Mouse (Mus musculus): ENCODE results near the gene Pde4dip.

Pde4dip gene

GRCm38 (mm10) chr3:97888168-97888901 is at the start of gene Pde4dip:
Gene Pde4dip, minus strand, starts transcription at chr3:97888707.
- ATAC-seq (ENCODE audit: low TSS enrichment) = peak; percentile 85

GRCm38 (mm10) chr3:97937945-97938266 is 49.4 kb upstream of the Pde4dip start:
- no peak for ATAC-seq (ENCODE audit: low TSS enrichment)

DNA sequence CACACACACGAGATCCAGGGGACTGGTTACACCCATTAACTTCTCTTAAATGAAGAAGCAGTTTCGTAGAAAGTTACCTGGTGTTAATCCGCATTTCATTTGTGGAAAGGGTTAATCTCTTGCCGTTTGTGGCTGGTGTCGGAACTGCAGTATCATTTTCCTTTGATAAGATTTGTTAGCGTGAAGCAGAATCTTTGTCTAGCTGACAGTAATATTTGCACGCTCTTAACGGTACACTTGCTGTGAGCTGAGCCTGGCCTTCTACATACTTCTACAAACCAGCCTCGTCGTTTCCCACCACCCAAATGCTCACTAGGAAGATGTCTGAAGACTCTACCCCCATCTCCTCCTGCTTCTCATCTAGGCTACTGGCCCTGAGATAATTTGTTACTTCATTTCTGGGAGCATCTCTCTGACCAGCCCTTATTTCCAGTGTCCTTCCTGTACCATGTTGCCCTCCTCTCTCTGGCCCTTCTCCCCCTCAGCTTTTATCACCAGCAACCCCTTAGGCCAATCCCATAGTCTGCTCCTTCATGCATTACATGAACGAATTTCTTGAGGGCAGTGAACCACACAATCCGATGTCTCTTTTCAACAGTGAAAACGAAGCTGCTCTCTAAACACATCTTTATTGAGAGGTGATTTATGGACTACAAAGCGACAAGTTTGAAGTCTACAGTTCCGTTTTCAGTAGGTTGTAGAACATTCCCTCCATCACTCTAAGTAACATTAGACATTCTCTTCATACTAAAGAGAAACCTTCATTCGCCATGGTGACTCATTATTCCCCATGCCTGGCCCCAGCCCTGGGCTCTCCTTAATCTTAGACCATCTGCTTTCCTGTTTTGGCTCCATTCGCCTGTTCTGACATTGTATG is 48.8 kb upstream of the Pde4dip start:
- no peak for ATAC-seq (ENCODE audit: low TSS enrichment)

- no peak for ATAC-seq (ENCODE audit: low TSS enrichment)
These were observed 46.1 kb upstream of the Pde4dip start for GRCm38 (mm10) chr3:97934331-97935300.

- no peak for ATAC-seq (ENCODE audit: low TSS enrichment)
These were observed 45.3 kb upstream of the Pde4dip start for GRCm38 (mm10) chr3:97933811-97934210.

DNA sequence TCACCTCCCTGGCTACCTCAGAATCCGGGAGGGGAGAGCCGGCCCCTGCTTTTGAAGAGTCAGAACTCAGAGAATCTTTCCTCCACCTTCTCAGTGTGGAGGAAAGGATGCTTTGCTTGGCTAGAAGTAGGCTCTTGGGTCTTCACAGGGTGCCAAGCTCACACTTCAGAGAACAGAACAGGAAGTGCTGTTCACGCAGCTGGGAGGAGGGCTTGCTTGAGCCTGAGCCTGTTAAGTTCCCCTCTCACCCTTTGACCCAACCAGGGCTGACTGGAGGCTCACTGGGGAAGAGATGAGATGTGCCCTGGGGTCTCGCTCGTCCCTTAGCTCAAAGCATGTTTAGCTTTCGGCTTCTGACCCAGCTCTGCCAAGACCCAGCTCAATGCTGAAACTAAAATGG is 44.7 kb upstream of the Pde4dip start:
- ATAC-seq (ENCODE audit: low TSS enrichment) = no peak

- ATAC-seq (ENCODE audit: low TSS enrichment) = no peak
These were observed 44.3 kb upstream of the Pde4dip start for GRCm38 (mm10) chr3:97932771-97933170.

GRCm38 (mm10) chr3:97932131-97932530 is 43.6 kb upstream of the Pde4dip start:
- ATAC-seq (ENCODE audit: low TSS enrichment) = no peak

GRCm38 (mm10) chr3:97931310-97931885 is 42.9 kb upstream of the Pde4dip start:
- peak; percentile 86 for ATAC-seq (ENCODE audit: low TSS enrichment)

- ATAC-seq (ENCODE audit: low TSS enrichment) = no peak
These were observed 42.3 kb upstream of the Pde4dip start for GRCm38 (mm10) chr3:97930787-97931158.

- ATAC-seq (ENCODE audit: low TSS enrichment) = no peak
These were observed 41.8 kb upstream of the Pde4dip start for GRCm38 (mm10) chr3:97930141-97930786.

GRCm38 (mm10) chr3:97928968-97929858 is 40.7 kb upstream of the Pde4dip start:
- ATAC-seq (ENCODE audit: low TSS enrichment) = peak; percentile 71

DNA sequence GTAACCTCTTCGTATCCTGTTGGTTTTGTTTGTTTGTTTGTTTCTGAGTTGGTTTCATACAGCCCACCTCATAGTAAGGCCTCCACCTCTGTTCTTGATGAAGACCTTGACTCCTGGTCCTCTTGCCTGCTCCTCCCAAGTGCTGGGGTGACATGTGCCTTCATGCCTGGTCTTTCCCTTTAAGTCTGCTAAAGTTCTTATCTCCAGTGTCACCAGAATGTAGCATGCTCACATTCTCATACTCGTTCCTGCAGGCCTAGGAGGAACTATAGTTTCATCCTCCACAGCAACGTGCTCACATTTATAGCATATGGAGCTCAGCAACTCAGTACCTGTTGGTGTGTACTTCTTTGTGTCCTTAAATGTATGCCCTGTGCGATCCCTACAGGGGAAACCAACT is 38.8 kb upstream of the Pde4dip start:
- ATAC-seq (ENCODE audit: low TSS enrichment) = no peak

GRCm38 (mm10) chr3:97925246-97925645 is 36.7 kb upstream of the Pde4dip start:
- ATAC-seq (ENCODE audit: low TSS enrichment) = peak; percentile 85

GRCm38 (mm10) chr3:97918885-97919550 is 30.5 kb upstream of the Pde4dip start:
- ATAC-seq (ENCODE audit: low TSS enrichment) = no peak

DNA sequence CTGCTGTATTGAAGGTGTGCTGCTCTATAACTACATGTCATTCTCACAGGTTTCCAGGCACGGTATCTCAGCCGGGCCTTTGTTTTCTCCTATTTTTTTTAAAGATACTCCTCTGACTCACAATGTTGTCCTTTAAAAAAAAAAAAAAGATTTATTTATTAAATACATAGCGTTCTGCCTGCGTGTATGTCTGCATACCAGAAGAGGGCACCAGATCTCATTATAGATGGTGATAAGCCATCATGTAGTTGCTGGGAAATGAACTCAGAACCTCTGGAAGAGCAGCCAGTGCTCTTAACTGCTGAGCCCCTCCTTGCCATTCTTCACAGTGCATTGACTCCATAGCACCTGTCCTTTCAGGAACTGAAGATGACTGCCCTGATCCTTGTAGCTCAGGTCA is 26.6 kb upstream of the Pde4dip start:
- ATAC-seq (ENCODE audit: low TSS enrichment) = no peak

- ATAC-seq (ENCODE audit: low TSS enrichment) = peak; percentile 66
These were observed 22.6 kb upstream of the Pde4dip start for GRCm38 (mm10) chr3:97911093-97911492.

DNA sequence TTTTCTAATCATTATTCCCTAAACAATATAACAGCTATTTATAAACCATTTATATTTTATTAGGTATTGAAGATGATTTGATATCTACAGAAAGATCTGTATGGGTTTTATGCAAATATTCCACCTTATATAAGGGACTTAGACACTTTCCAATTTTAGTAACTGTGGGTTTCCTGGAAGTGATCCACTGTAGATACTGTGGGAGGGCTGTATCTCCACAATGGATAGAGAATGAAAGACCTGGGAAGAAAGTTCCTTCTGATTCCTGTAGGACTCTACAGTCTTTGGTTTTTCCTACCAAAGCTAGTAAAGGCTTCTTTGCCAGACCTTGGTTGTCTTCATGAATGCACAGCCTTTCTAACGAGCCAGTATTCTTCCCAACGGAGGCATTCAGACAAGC is 21.2 kb upstream of the Pde4dip start:
- ATAC-seq (ENCODE audit: low TSS enrichment) = peak; percentile 81

DNA sequence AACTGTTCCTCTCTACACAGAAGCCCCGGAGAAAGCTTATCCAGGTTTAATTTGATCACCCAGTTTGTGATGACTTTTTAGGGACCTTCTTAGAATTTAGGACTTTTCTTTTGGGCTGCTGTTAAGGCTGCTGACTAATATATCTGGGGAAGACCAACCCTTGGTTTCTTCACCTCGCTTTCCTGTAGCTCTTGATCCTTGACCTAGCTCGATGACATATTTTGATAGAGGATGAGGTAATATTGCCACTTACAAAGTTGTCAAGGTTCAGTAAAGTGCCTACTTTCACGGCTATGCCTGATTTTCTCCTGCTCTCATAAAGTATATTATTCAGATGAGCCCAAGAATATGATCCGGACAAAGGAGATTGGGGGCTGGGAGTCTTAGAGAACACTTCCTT is 13.1 kb upstream of the Pde4dip start:
- ATAC-seq (ENCODE audit: low TSS enrichment) = no peak
